Mouse (Mus musculus) regulatory T cell (primary cell): Measurements from ENCODE around the gene Gdpgp1.

Experiments
- in situ Hi-C: fragments of 300-600 bp; cut with MboI, MseI; formaldehyde crosslinking; loops from one replicate; pipeline ENCODE4 v1.15.1; 2025; ENCODE audit warnings: high pct_unique_total_duplicates

Gene Gdpgp1

GRCm38 (mm10) chr7:80199851-80200587 is 32.6 kb upstream of the Gdpgp1 start:
- in situ Hi-C loops: no loop called here

- in situ Hi-C loops: no loop called here
Measured at GRCm38 (mm10) chr7:80200588-80200945, 32.1 kb upstream of the Gdpgp1 start.

- in situ Hi-C loops: no loop called here
Measured at GRCm38 (mm10) chr7:80200963-80201539, 31.6 kb upstream of the Gdpgp1 start.

GRCm38 (mm10) chr7:80201888-80202540 is 30.7 kb upstream of the Gdpgp1 start:
- in situ Hi-C loops: no loop called here

- in situ Hi-C loops: no loop called here
Measured at GRCm38 (mm10) chr7:80202961-80203360, 29.7 kb upstream of the Gdpgp1 start.

GRCm38 (mm10) chr7:80203638-80204096 is 29.0 kb upstream of the Gdpgp1 start:
- in situ Hi-C loops: no loop called here

- in situ Hi-C loops: no loop called here
Measured at GRCm38 (mm10) chr7:80204362-80204761, 28.3 kb upstream of the Gdpgp1 start.

- in situ Hi-C loops: no loop called here
Measured at GRCm38 (mm10) chr7:80204961-80205360, 27.7 kb upstream of the Gdpgp1 start.

GRCm38 (mm10) chr7:80205705-80206589 is 26.7 kb upstream of the Gdpgp1 start:
- in situ Hi-C loops: no loop called here

GRCm38 (mm10) chr7:80207314-80207731 is 25.3 kb upstream of the Gdpgp1 start:
- in situ Hi-C loops: no loop called here

- in situ Hi-C loops: no loop called here
Measured at GRCm38 (mm10) chr7:80208026-80208642, 24.5 kb upstream of the Gdpgp1 start.

GRCm38 (mm10) chr7:80208738-80209430 is 23.8 kb upstream of the Gdpgp1 start:
- in situ Hi-C loops: no loop called here

- in situ Hi-C loops: no loop called here
Measured at GRCm38 (mm10) chr7:80209669-80210068, 23.0 kb upstream of the Gdpgp1 start.

- in situ Hi-C loops: no loop called here
Measured at GRCm38 (mm10) chr7:80210982-80211381, 21.7 kb upstream of the Gdpgp1 start.

- in situ Hi-C loops: no loop called here
Measured at GRCm38 (mm10) chr7:80213604-80214003, 19.1 kb upstream of the Gdpgp1 start.

- in situ Hi-C loops: no loop called here
Measured at GRCm38 (mm10) chr7:80214459-80214858, 18.2 kb upstream of the Gdpgp1 start.

- in situ Hi-C loops: loop anchor here (5.0 kb wide), 1 partner anchor 53 kb away; no protein-coding TSS in a partner anchor
Measured at GRCm38 (mm10) chr7:80215398-80215797, 17.3 kb upstream of the Gdpgp1 start.

GRCm38 (mm10) chr7:80216566-80216965 is 16.1 kb upstream of the Gdpgp1 start:
- in situ Hi-C loops: loop anchor here (5.0 kb wide), 1 partner anchor 54 kb away; no protein-coding TSS in a partner anchor

- in situ Hi-C loops: loop anchor here (5.0 kb wide), 1 partner anchor 56 kb away; no protein-coding TSS in a partner anchor
Measured at GRCm38 (mm10) chr7:80218666-80219065, 14.0 kb upstream of the Gdpgp1 start.

GRCm38 (mm10) chr7:80220237-80220797 is 12.3 kb upstream of the Gdpgp1 start:
- in situ Hi-C loops: no loop called here
